Mouse (Mus musculus) testis, adult 2 months (tissue): ENCODE measurements around the gene Gm2163. TPM values are rescaled to one million over a fixed set of nuclear protein-coding genes. Genes with fewer than 3 reads are reported as not detected.
"Not testable (repeated sequence)": the region's sequence is repeated elsewhere in the genome, so short reads cannot be mapped to it uniquely, and the experiment has no call there.

Experiments used
- H3K27ac ChIP-seq: fragments of 200-500 bp; 2 replicates; pipeline ENCODE4 v1.5.1; 2012; ENCODE audit warnings: low read depth, low read length; ENCODE audit not compliant: control insufficient read depth, insufficient read depth
- H3K27me3 ChIP-seq: fragments of 200-500 bp; 2 replicates; pipeline ENCODE4 v1.6.1; 2012; ENCODE audit warnings: mild to moderate bottlenecking, low read length, moderate library complexity; ENCODE audit not compliant: control insufficient read depth, insufficient read depth
- H3K36me3 ChIP-seq: fragments of 200-500 bp; 2 replicates; pipeline ENCODE4 v1.6.1; 2012; ENCODE audit warnings: mild to moderate bottlenecking, low read length; ENCODE audit not compliant: control insufficient read depth, insufficient read depth
- H3K4me1 ChIP-seq: fragments of 200-500 bp; 2 replicates; pipeline ENCODE4 v1.6.1; 2012; ENCODE audit warnings: low read length; ENCODE audit not compliant: control insufficient read depth, insufficient read depth
- H3K4me3 ChIP-seq: fragments of 200-500 bp; 2 replicates; pipeline ENCODE4 v1.5.1; 2012; ENCODE audit warnings: low read depth, mild to moderate bottlenecking, low read length, moderate library complexity, mixed read lengths; ENCODE audit not compliant: control insufficient read depth
- polyA plus RNA-seq: library from polyadenylated mRNA; depleted of rRNA; stranded (reverse); fragments of >200 nt; gene quantifications from 2 replicates; pipeline ENCODE4 v1.2.3, GENCODE M21; 2012; rRNA removed

Gene Gm2163
- polyA plus RNA-seq, result 4.4 and 5.1 TPM in 2 replicates

DNA sequence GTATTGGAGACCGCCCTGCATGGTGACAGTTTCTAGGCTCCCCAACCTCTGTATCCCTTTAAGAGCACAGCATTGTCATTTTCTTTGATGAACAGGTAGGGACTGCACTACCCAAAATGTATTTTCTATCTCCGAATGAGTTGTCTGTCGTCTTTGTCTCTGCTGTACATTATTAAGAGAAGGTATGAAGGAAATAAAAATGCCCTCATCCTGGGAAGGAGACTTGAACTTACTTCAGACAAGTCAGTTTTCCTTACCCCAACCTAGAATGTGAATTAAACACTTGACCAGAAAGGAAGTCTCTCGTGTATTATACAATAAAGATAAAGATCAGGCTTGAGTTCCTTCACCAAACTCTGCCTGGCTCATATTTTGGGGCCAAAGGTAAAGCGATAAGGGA is at the start of gene Gm2163:
TSS of gene Gm2163 (plus strand) at position 301 of the 400 bp plus-strand sequence.
- H3K36me3 ChIP-seq, H3K27ac ChIP-seq, H3K4me1 ChIP-seq, H3K27me3 ChIP-seq, H3K4me3 ChIP-seq: not testable (repeated sequence)

DNA sequence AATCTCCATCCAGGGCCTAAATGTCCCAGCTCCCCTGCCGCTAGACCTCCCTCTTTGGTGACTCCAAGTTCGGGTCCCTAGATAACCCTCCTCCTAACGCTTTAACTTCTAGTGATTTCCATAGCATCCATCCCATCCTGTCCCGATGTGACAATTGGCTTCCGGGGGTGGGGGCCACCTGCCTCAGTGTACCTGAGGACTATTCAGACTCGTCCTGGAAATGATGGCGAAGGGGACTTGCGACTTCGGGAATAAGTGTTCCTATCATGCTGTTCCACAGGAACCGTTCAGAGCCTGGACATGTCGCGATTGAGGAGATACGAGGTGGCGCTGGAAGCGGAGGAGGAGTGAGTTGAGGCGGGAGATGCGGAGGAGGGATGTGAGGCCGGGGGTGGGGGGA is 27.5 kb upstream of the Gm2163 start, which contains the start of gene Gm21586:
TSS of gene Gm21586 (plus strand) at position 301 of the 400 bp plus-strand sequence.
- H3K27ac ChIP-seq, H3K36me3 ChIP-seq, H3K4me1 ChIP-seq, H3K27me3 ChIP-seq, H3K4me3 ChIP-seq: not testable (repeated sequence)

DNA sequence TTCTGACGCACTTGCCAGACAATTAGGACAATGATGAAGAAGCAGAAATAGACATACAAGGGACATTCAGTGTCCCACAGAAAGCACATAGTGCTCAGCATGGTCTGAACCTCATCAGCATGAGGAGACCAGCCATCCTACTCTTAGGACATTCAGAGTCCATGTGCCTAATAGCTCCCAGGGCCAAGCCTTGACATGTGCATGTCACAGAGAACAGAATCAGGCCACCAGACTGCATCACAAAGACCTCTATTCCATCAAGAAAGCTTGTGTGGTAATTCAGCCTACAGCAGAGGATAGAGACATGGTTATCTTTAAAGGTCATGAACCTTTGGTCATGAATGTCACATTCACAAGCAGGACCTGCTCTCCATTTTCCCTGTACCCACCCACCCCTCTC is 61.5 kb downstream of the Gm2163 start, which contains the start of gene Fam205a2:
TSS of gene Fam205a2 (minus strand) at position 101 of the 400 bp plus-strand sequence.
- not testable (repeated sequence) for H3K36me3 ChIP-seq, H3K27me3 ChIP-seq, H3K4me1 ChIP-seq, H3K27ac ChIP-seq, H3K4me3 ChIP-seq

DNA sequence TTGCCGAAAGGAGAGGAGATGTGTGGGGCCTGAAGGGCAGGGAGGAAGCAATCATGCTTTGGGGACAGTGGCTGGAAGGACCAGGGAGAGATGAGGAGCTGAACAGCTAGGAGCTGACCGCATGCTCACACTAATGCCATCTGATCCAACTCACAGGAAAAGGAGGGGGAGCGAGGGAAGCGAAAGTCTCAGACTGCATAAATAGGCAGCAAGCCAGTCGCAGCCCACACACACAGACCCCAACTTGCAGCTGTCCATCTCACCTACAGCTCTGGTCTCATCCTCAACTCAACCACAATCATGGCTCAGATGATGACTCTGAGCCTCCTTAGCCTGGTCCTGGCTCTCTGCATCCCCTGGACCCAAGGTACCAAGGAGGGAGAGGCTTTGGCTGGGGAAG is 145.3 kb downstream of the Gm2163 start, which contains the start of gene Gm10591:
TSS of gene Gm10591 (plus strand) at position 301 of the 400 bp plus-strand sequence.
- not testable (repeated sequence) for H3K4me3 ChIP-seq, H3K27me3 ChIP-seq, H3K36me3 ChIP-seq, H3K27ac ChIP-seq, H3K4me1 ChIP-seq

DNA sequence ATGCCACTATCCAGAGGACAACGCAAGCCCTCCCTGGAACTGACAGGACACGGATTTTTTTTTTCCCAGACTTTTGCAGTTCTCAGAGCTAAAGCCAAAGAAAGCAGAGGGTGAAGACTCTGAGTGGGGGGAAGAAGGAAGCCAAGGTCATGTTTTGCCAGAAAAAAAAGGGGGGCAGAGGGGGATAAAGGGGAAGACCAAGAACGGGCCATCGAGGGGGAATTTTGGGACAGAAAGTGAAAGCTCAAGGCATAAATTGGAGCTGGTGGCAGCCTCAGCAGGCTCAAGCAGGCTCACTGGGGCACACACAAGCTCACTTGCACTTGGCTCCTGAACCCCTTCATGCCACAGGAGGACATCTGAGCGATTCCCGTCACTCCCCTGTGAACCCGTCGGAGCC is 162.9 kb downstream of the Gm2163 start, which contains the start of gene Gm2564:
TSS of gene Gm2564 (plus strand) at position 301 of the 400 bp plus-strand sequence.
- not testable (repeated sequence) for H3K4me1 ChIP-seq, H3K36me3 ChIP-seq, H3K27ac ChIP-seq, H3K27me3 ChIP-seq, H3K4me3 ChIP-seq

Other genes with a start within 250 kb of the Gm2163 start
- not detected in 2 replicates for gene Gm10600, start 226.1 kb upstream of the Gm2163 start, polyA plus RNA-seq
- not detected in 2 replicates for gene Ccl21b, start 211.0 kb upstream of the Gm2163 start, polyA plus RNA-seq
- not detected in 2 replicates for gene Gm21953, start 172.5 kb upstream of the Gm2163 start, polyA plus RNA-seq
- gene Fam205a3, start 148.4 kb upstream of the Gm2163 start, polyA plus RNA-seq, result not detected in 2 replicates
- gene Gm21586, start 27.4 kb upstream of the Gm2163 start, polyA plus RNA-seq, result not detected in 2 replicates
- gene Fam205a2, start 61.4 kb downstream of the Gm2163 start, polyA plus RNA-seq, result not detected in 2 replicates
- gene Gm10591, start 145.4 kb downstream of the Gm2163 start, polyA plus RNA-seq, result not detected in 2 replicates
- gene Gm2564, start 163.0 kb downstream of the Gm2163 start, polyA plus RNA-seq, result 2.0 and 2.8 TPM in 2 replicates
- 4.1 and 4.5 TPM in 2 replicates for gene Ccl27b, start 188.5 kb downstream of the Gm2163 start, polyA plus RNA-seq
- gene Il11ra2, start 195.1 kb downstream of the Gm2163 start, polyA plus RNA-seq, result 1.2 and 1.8 TPM in 2 replicates